Mouse (Mus musculus) erythroblast, embryonic 14.5 days (primary cell): Measurements from ENCODE around the gene Trp53.

Experiments used
- GATA1 ChIP-seq: IDR thresholded peaks from 2 replicates; pipeline ENCODE4 v1.6.1; 2012; ENCODE audit warnings: low read length, inconsistent platforms, mixed read lengths
- TAL1 ChIP-seq: IDR thresholded peaks from 3 replicates; pipeline ENCODE4 v1.6.1; 2012; ENCODE audit warnings: low read length, inconsistent platforms, mixed read lengths

DNA sequence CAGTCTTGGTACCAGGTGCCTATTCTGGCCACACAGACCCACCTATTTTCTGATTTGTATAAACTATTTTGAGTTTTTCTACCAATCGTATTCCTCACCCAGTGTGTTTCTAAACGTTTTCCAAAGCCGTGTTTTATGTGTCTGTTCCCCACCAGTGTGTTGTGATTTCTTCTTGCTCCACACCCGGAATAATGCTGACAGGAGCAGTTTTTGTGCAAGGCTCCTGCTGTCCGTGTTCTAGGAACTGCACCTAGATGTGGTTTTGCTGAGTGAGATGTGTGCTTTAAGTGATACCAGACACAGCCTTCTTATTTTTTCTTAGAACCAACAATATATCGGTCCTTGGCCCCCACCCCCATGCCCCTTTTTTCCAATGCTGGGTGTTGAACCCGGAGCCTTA lies 3.8 kb downstream of the Trp53 start:
- TF ChIP-seq GATA1: no peak
- no peak for TF ChIP-seq TAL1
